Mouse (Mus musculus) kidney, postnatal 0 days (tissue): ENCODE measurements around the gene Ech1. TPM values are rescaled to one million over a fixed set of nuclear protein-coding genes. Genes with fewer than 3 reads are reported as not detected.

Source experiments
- ATAC-seq: fragments of 200-750 bp; cut with Nextera tagmentation; replicated peaks from 2 replicates; pipeline ENCODE4 v1.8.0; 2017; ENCODE audit warnings: low read depth, moderate number of reproducible peaks, moderate TSS enrichment, moderate library complexity; ENCODE audit not compliant: low FRiP score
- DNase-seq: peaks from one replicate; pipeline ENCODE4 v3.0.0-alpha.2; 2016; ENCODE audit warnings: low spot score
- H3K27ac ChIP-seq: fragments of 300-500 bp; sonication (generic); 2 replicates; pipeline ENCODE4 v1.5.1; 2014; ENCODE audit warnings: mild to moderate bottlenecking
- H3K27me3 ChIP-seq: fragments of 300-500 bp; sonication (generic); 2 replicates; pipeline ENCODE4 v1.6.1; 2014; ENCODE audit warnings: low read length, mixed read lengths; ENCODE audit not compliant: insufficient read depth
- H3K36me3 ChIP-seq: fragments of 300-500 bp; sonication (generic); 2 replicates; pipeline ENCODE4 v1.6.1; 2014; ENCODE audit warnings: low read length, mixed read lengths; ENCODE audit not compliant: insufficient read depth
- H3K4me1 ChIP-seq: fragments of 300-500 bp; sonication (generic); replicated peaks from 2 replicates; pipeline ENCODE4 v1.6.1; 2014; ENCODE audit warnings: antibody characterized with exemption, low read length, mixed read lengths; ENCODE audit not compliant: insufficient read depth
- H3K4me2 ChIP-seq: fragments of 300-500 bp; sonication (generic); 2 replicates; pipeline ENCODE4 v1.6.1; 2014; ENCODE audit warnings: mild to moderate bottlenecking, low read length, moderate library complexity, mixed read lengths
- H3K4me3 ChIP-seq: fragments of 300-500 bp; sonication (generic); replicated peaks from 2 replicates; pipeline ENCODE4 v1.5.1; 2014; ENCODE audit warnings: low read depth, low read length
- H3K9ac ChIP-seq: fragments of 300-500 bp; sonication (generic); 2 replicates; pipeline ENCODE4 v1.6.1; 2014; ENCODE audit warnings: low read depth, low read length
- H3K9me3 ChIP-seq: fragments of 300-500 bp; sonication (generic); replicated peaks from 2 replicates; pipeline ENCODE4 v1.6.1; 2016; ENCODE audit warnings: low read length, inconsistent platforms, mixed read lengths
- CTCF ChIP-seq: IDR thresholded peaks from 2 replicates; pipeline ENCODE4 v1.5.1; 2016; ENCODE audit warnings: antibody characterized with exemption, low read depth, mild to moderate bottlenecking, moderate library complexity
- WGBS: fragments of 180-500 bp; shearing (Covaris S2); extraction: QIAGEN DNeasy Blood & Tissue Kit; methylation state at CpG from one replicate; pipeline ENCODE4 v1.1.7; 2014; 5-methylcytosine and 5-hydroxymethylcytosine counted together
- polyA plus RNA-seq: library from polyadenylated mRNA; unstranded; fragments of >200 nt; fragmentation: Nextera tagmentation; extraction: Ambion mirVana; gene quantifications from 2 replicates; pipeline ENCODE4 v1.2.1, GENCODE M21; 2015

Ech1 gene
- polyA plus RNA-seq, 1 experiment from 2014 or later, result 330 TPM

- Histone ChIP-seq H3K9me3 (no peaks in the 10 kb centered on the region), H3K27ac (no peak overlapping the region), H3K27me3 (no peaks in the 10 kb centered on the region), H3K36me3 (no peaks in the 10 kb centered on the region), H3K4me2 (no peak overlapping the region), H3K9ac (no peak overlapping the region), H3K4me3 (no peak overlapping the region), H3K4me1 (0 out of 2 replicates have a peak, but pooled peaks cover 1% of the 10 kb centered on the region)
- no peak for TF ChIP-seq CTCF
- ATAC-seq (no peak), DNase-seq (no peak)
- 68% methylated on average over 4 of the region's 4 CpGs for WGBS
These were observed 51.1 kb downstream of the Ech1 start for GRCm38 (mm10) chr7:28876099-28876498.

GRCm38 (mm10) chr7:28877155-28877554, 52.1 kb downstream of the Ech1 start:
- H3K9me3 ChIP-seq, result no peaks in the 10 kb centered on the region
- H3K4me3 ChIP-seq, result no peak overlapping the region
- WGBS, result 88% methylated on average over 7 of the region's 7 CpGs
- H3K4me1 ChIP-seq, result 0 out of 2 replicates have a peak, but pooled peaks cover 5% of the 10 kb centered on the region
- TF ChIP-seq CTCF, result no peak
- DNase-seq (no peak), ATAC-seq (no peak)
- H3K27me3 ChIP-seq, result no peaks in the 10 kb centered on the region
- no peaks in the 10 kb centered on the region for H3K36me3 ChIP-seq
- H3K27ac ChIP-seq, result no peak overlapping the region
- H3K9ac ChIP-seq, result no peak overlapping the region
- no peak overlapping the region for H3K4me2 ChIP-seq

GRCm38 (mm10) chr7:28877856-28878255, 52.8 kb downstream of the Ech1 start:
- no peaks in the 10 kb centered on the region for H3K9me3 ChIP-seq
- 0 out of 2 replicates have a peak, but pooled peaks cover 5% of the 10 kb centered on the region for H3K4me1 ChIP-seq
- no peak overlapping the region for H3K4me2 ChIP-seq
- no peak overlapping the region for H3K9ac ChIP-seq
- H3K27ac ChIP-seq, result no peak overlapping the region
- no peak for TF ChIP-seq CTCF
- no peak for ATAC-seq
- no peak overlapping the region for H3K4me3 ChIP-seq
- WGBS, result 65% methylated on average over 4 of the region's 4 CpGs
- no peak for DNase-seq
- H3K27me3 ChIP-seq, result no peaks in the 10 kb centered on the region
- no peaks in the 10 kb centered on the region for H3K36me3 ChIP-seq

- no peak for TF ChIP-seq CTCF
- 0 out of 2 replicates have a peak, but pooled peaks cover 5% of the 10 kb centered on the region for H3K4me1 ChIP-seq
- H3K4me3 ChIP-seq, result no peak overlapping the region
- 71% methylated on average over 7 of the region's 7 CpGs for WGBS
- H3K27ac ChIP-seq, result no peak overlapping the region
- ATAC-seq (no peak; the same call in 1 of the 2 replicates), DNase-seq (no peak)
- no peak overlapping the region for H3K9ac ChIP-seq
- no peak overlapping the region for H3K4me2 ChIP-seq
- H3K27me3 ChIP-seq, result no peaks in the 10 kb centered on the region
- no peaks in the 10 kb centered on the region for H3K36me3 ChIP-seq
- H3K9me3 ChIP-seq, result no peaks in the 10 kb centered on the region
These were observed 54.6 kb downstream of the Ech1 start for GRCm38 (mm10) chr7:28879606-28880005.

GRCm38 (mm10) chr7:28880554-28880953, 55.5 kb downstream of the Ech1 start:
- Histone ChIP-seq H3K27ac (no peak overlapping the region), H3K36me3 (no peaks in the 10 kb centered on the region), H3K9ac (no peak overlapping the region), H3K27me3 (no peaks in the 10 kb centered on the region), H3K4me3 (no peak overlapping the region), H3K4me1 (0 out of 2 replicates have a peak, but pooled peaks cover 5% of the 10 kb centered on the region), H3K4me2 (no peak overlapping the region), H3K9me3 (no peaks in the 10 kb centered on the region)
- 70% methylated on average over 10 of the region's 10 CpGs for WGBS
- no peak for DNase-seq
- TF ChIP-seq CTCF, result no peak
- no peak for ATAC-seq

GRCm38 (mm10) chr7:28881199-28881598, 56.2 kb downstream of the Ech1 start, which contains the start of gene Capn12:
TSS of gene Capn12 (plus strand) at chr7:28881422.
- Histone ChIP-seq H3K9me3 (no peaks in the 10 kb centered on the region), H3K4me1 (0 out of 2 replicates have a peak, but pooled peaks cover 5% of the 10 kb centered on the region), H3K9ac (no peak within 1 kb of the TSS), H3K36me3 (no peaks in the 10 kb centered on the region), H3K27ac (no peak within 1 kb of the TSS), H3K4me2 (no peak within 1 kb of the TSS), H3K27me3 (no peaks in the 10 kb centered on the region), H3K4me3 (no peak within 1 kb of the TSS)
- ATAC-seq (no peak), DNase-seq (no peak)
- WGBS, result 34% methylated on average over 9 of the region's 13 CpGs
- no peak for TF ChIP-seq CTCF

Other genes with a start within 250 kb of the Ech1 start
- gene Samd4b, start 227.1 kb upstream of the Ech1 start, polyA plus RNA-seq, result 18.4 and 19.5 TPM in 2 replicates
- 33.5 and 36.6 TPM in 2 replicates for gene Pak4, start 227.0 kb upstream of the Ech1 start, polyA plus RNA-seq
- gene Acp7, start 193.9 kb upstream of the Ech1 start, polyA plus RNA-seq, result not detected in 2 replicates
- 3.9 and 4.1 TPM in 2 replicates for gene Fbxo27, start 132.4 kb upstream of the Ech1 start, polyA plus RNA-seq
- 7.0 and 8.0 TPM in 2 replicates for gene Fbxo17, start 108.4 kb upstream of the Ech1 start, polyA plus RNA-seq
- 143 and 151 TPM in 2 replicates for gene Mrps12, start 83.4 kb upstream of the Ech1 start, polyA plus RNA-seq
- 20.2 and 21.5 TPM in 2 replicates for gene Sars2, start 83.2 kb upstream of the Ech1 start, polyA plus RNA-seq
- gene Ccer2, start 69.0 kb upstream of the Ech1 start, polyA plus RNA-seq, result not detected in 2 replicates
- gene Sirt2, start 58.5 kb upstream of the Ech1 start, polyA plus RNA-seq, result 54.1 and 60.2 TPM in 2 replicates
- gene Nfkbib, start 57.7 kb upstream of the Ech1 start, polyA plus RNA-seq, result 42.2 and 43.7 TPM in 2 replicates
- 5.2 and 6.3 TPM in 2 replicates for gene Rinl, start 36.2 kb upstream of the Ech1 start, polyA plus RNA-seq
- gene Hnrnpl, start 16.7 kb upstream of the Ech1 start, polyA plus RNA-seq, result 232 TPM in 2 replicates
- gene Lgals4, start 8.6 kb downstream of the Ech1 start, polyA plus RNA-seq, result 10.8 and 10.9 TPM in 2 replicates
- gene Lgals7, start 38.6 kb downstream of the Ech1 start, polyA plus RNA-seq, result 1.3 and 1.7 TPM in 2 replicates
- 0.34 and 0.47 TPM in 2 replicates for gene Capn12, start 56.2 kb downstream of the Ech1 start, polyA plus RNA-seq
- gene Actn4, start 137.1 kb downstream of the Ech1 start, polyA plus RNA-seq, result 255 and 280 TPM in 2 replicates
- 467 and 479 TPM in 2 replicates for gene Eif3k, start 156.6 kb downstream of the Ech1 start, polyA plus RNA-seq
- 7.6 and 9.5 TPM in 2 replicates for gene Map4k1, start 156.8 kb downstream of the Ech1 start, polyA plus RNA-seq